Mouse (Mus musculus): Measurements from ENCODE around the gene Nol12. TPM values are rescaled to one million over a fixed set of nuclear protein-coding genes. Genes with fewer than 3 reads are reported as not detected.
A peak's percentile ranks its signal among the peaks of the same experiment; 100 is the strongest.

Gene Nol12
- total RNA-seq (2021), result 10 to 100 TPM; 35.3 to 39.9 TPM
- long read RNA-seq, experiment 1, transcript Nol12-203 (6 exons, 3,721 nt), result major isoform, 16 of 26 reads
- long read RNA-seq, experiment 1, partial matches to known transcripts, result 2 of 26 reads
- long read RNA-seq, experiment 1, other reads (novel, unspliced or antisense), result 8 of 26 reads
- long read RNA-seq, experiment 2, transcript Nol12-203 (6 exons, 3,721 nt), result major isoform, 21 of 30 reads
- long read RNA-seq, experiment 2, partial matches to known transcripts, result 2 of 30 reads
- long read RNA-seq, experiment 2, other reads (novel, unspliced or antisense), result 6 of 30 reads

- intact Hi-C loops (cut with DNase I), result no loop called here
- peak; percentile 91 to 92 for DNase-seq (ENCODE audit: low spot score in 2 of 2)
Observed at GRCm38 (mm10) chr15:78934784-78935320, at the start of gene Nol12. Gene Nol12, plus strand, starts transcription at chr15:78934933.

DNA sequence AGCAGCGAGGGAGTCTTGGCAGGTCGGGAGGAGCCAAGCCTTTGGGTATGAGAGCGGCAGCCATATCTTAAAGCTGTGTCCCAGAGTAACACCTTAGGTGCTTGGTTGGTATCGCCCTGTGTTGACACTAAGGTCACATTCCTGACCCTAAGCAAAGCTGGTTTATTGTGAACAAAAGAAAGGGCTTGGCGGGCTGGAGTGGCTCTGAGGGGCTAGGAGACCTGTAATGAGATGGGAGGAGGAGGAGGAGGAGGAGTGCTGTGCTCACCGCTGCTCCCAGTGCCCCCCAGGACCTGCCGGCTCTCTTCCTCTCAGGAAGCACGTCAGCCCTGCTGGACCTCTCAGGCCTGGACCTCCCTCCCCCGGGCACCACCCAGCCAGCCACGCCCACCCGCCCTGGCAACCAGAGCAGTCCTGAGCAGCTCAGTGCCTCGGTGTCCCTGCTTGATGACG, 45.3 kb upstream of the Nol12 start:
- DNase-seq (ENCODE audit: low spot score in 2 of 2), result no peak
- intact Hi-C loops (cut with DNase I), result no loop called here

- no peak for DNase-seq (ENCODE audit: low spot score in 2 of 2)
- intact Hi-C loops (cut with DNase I), result no loop called here
Observed at GRCm38 (mm10) chr15:78892440-78892839, 42.3 kb upstream of the Nol12 start.

- no peak for DNase-seq (ENCODE audit: low spot score in 2 of 2)
- intact Hi-C loops (cut with DNase I), result no loop called here
Observed at GRCm38 (mm10) chr15:78894726-78895125, 40.0 kb upstream of the Nol12 start.

GRCm38 (mm10) chr15:78895741-78896140, 39.0 kb upstream of the Nol12 start:
- intact Hi-C loops (cut with DNase I), result no loop called here
- no peak for DNase-seq (ENCODE audit: low spot score in 2 of 2)

GRCm38 (mm10) chr15:78896149-78896548, 38.6 kb upstream of the Nol12 start:
- intact Hi-C loops (cut with DNase I), result no loop called here
- no peak for DNase-seq (ENCODE audit: low spot score in 2 of 2)

DNA sequence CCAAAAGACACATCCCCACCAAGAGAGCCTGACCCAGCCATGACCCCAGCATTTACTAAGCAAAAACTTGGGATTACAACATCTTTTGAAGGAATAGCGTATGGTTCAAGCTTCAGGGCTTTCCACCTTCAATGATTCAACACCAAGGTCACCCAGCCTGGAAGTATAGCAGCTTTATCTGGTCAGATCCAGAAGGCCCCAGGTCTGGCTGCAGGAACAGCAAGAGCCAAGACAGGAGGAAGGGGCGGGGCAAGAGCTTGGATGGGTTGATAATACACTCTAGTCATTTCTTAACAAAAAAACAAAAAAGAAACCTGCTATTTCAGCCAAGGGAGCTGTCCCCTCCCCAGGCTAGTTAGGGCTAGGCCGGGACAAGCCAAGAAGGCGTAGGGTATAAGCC, 37.2 kb upstream of the Nol12 start:
- DNase-seq (ENCODE audit: low spot score in 2 of 2), result no peak
- intact Hi-C loops (cut with DNase I), result no loop called here

GRCm38 (mm10) chr15:78898507-78899001, 36.2 kb upstream of the Nol12 start:
- intact Hi-C loops (cut with DNase I), result no loop called here
- no peak for DNase-seq (ENCODE audit: low spot score in 2 of 2)

GRCm38 (mm10) chr15:78899409-78899739, 35.4 kb upstream of the Nol12 start, which contains the start of gene Gm49510:
Gene Gm49510, plus strand, starts transcription at chr15:78899667.
- intact Hi-C loops (cut with DNase I), result no loop called here

DNA sequence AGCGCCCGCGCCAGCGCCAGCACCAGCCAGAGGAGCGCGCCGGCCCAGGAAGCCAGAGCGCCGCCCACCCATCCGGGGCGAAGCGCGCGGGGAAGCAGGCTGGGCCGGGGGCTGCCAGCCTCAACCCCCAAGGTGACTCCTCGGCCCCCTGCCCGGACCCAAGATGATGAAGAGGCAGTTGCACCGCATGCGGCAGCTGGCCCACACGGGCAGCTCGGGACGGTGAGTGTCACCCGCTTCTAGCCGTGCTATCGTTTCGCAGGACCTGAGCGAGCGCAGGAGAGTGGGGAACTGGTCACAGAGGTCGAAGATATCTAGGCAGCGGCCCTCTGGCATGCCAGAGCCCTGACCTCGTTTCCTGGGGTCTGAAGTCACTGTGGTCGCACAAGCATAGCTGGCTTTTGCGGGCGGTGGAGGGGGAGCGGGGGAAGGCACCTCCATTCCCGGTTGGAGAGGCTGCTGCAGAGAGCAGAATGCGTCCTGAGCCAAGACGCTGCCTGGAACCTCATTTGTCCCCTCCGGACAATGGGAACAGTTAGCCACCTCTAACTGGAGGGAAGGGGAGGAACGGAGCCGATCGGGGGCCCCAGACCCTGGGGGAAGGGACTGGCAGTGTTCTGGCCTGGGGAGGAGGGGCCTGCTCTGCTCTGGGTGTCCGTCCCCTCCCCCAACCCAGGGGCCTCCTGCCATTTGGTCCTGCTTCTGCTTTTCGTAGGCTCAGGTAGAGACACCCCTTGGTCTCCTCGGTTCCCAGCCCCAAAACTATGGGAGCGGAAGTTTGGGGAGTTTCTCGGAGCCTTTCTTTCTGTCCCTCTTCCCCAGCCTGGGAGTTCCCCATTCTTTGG, 34.8 kb upstream of the Nol12 start, which contains the start of gene Sh3bp1:
Gene Sh3bp1, plus strand, starts transcription at position 29 of the 845 bp plus-strand sequence.
- DNase-seq (ENCODE audit: low spot score in 2 of 2), result peak in 1 of 2 experiments; percentile 60
- intact Hi-C loops (cut with DNase I), result no loop called here

More at GRCm38 (mm10) chr15:78899409-78899739, 35.4 kb upstream of the Nol12 start, which contains the start of gene Gm49510:
- no peak for DNase-seq (ENCODE audit: low spot score in 2 of 2)

DNA sequence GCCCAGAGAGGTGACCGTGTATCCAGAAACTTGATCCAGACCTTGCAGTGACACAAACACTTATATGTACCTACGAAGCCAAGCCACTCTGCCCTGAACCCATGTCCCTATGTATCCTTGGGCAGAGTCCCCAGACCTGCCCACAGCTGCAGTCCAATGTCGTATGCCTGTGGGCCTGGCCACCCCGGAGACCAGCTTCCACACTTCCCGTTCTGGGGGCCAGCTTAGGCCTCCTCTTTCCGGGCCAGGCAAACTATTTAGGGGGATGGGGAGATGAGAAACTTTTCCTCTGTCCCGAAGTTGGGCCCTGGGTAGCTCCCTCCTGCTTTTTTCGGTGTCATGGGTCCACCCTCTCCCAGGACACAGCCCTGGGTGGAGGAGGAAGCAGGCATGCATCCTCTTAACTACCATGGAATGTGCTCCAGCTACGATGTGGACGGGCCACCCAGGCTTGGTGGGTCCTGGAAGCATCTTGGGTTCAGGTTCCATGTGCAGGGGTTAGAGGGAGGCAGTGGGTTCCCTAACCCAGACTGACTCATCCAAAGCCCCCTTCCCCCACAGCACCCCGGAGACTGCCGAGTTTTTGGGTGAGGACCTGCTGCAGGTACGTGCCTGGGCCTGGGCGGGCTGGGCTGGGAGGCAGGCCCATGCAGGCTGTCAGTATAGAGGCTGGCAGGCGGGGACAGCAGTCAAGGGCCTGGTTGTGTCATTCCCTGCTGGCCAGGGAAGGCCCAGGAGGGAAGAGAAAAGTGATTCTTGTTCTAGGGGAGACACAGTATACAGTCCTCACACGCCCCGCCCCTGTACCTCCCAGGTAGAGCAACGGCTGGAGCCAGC, 33.9 kb upstream of the Nol12 start:
- intact Hi-C loops (cut with DNase I), result no loop called here
- DNase-seq (ENCODE audit: low spot score in 2 of 2), result no peak

DNA sequence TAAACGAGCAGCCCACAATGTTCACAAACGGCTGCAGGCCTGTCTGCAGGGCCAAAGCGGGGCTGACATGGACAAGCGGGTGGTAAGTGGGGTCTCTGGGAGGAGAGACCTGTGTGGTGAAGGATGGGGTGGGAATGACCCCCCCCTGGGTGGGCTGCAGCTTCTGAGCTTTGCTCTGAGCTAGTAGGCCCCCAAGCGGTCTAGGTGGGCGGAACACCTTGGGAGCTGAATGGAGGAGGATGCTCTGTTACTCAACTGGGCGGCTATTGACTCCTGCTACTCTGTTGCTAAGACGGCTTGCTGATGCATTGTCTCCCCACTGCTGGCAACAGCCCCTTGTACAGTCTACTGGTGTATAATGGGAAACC, 33.3 kb upstream of the Nol12 start:
- no peak for DNase-seq (ENCODE audit: low spot score in 2 of 2)
- intact Hi-C loops (cut with DNase I), result no loop called here

GRCm38 (mm10) chr15:78903243-78903642, 31.5 kb upstream of the Nol12 start:
- peak; percentile 84 to 86 for DNase-seq (ENCODE audit: low spot score in 2 of 2)
- intact Hi-C loops (cut with DNase I), result no loop called here

GRCm38 (mm10) chr15:78908399-78908798, 26.3 kb upstream of the Nol12 start:
- intact Hi-C loops (cut with DNase I), result no loop called here
- DNase-seq (ENCODE audit: low spot score in 2 of 2), result no peak

GRCm38 (mm10) chr15:78908982-78909381, 25.8 kb upstream of the Nol12 start:
- no peak for DNase-seq (ENCODE audit: low spot score in 2 of 2)

DNA sequence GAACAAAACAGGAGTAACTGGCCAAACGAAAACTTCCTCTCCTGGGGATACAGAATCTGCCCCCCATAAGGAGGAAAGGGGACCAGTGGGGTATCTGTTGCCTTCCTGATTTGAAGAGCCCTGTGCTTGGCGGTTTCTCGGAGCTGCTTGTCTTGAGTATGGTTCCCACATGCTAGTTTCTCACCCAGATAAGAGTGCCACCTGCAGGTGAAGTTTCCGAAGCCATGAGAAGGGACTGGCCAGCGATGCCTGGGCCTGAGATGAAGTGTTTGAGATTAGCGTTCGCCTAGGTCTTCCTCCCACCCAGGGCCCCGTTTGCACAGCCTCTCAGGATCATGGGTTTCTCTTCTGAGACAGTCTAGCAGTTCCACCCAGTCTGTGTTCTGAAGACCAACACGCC, 22.7 kb upstream of the Nol12 start:
- DNase-seq (ENCODE audit: low spot score in 2 of 2), result peak in 1 of 2 experiments; percentile 60
- intact Hi-C loops (cut with DNase I), result no loop called here

More at GRCm38 (mm10) chr15:78908982-78909381, 25.8 kb upstream of the Nol12 start:
- intact Hi-C loops (cut with DNase I), result no loop called here

GRCm38 (mm10) chr15:78913632-78914090, 21.1 kb upstream of the Nol12 start, which contains the start of gene Pdxp:
Gene Pdxp, plus strand, starts transcription at chr15:78913919.
- peak; percentile 98 to 99 for DNase-seq (ENCODE audit: low spot score in 2 of 2)
- intact Hi-C loops (cut with DNase I), result loop anchor here (2.0 kb wide), 1 partner anchor 29 kb away; no protein-coding TSS in a partner anchor

DNA sequence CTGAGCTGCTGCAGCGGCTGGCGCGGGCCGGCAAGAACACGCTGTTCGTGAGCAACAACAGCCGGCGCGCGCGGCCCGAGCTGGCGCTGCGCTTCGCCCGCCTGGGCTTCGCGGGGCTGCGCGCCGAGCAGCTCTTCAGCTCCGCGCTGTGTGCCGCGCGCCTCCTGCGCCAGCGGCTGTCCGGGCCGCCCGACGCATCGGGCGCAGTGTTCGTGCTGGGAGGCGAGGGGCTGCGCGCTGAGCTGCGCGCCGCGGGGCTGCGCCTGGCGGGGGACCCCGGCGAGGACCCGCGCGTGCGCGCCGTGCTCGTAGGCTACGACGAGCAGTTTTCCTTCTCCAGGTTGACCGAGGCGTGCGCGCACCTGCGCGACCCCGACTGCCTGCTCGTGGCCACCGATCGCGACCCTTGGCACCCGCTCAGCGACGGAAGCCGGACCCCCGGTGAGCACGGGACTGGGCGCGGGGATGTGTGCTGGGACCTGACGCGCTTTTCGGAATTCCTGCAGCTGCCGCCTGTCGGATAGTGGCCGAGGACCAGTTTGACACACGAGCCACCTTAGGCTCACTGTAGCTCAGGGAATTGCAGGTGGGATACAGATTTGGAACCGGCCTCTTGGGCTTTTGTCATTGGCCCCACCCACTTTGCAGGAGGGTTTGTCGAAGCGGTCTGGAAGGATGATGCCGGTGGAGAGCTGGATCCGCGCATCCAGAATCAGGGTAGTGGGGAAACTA, 20.5 kb upstream of the Nol12 start:
- peak; percentile 52 to 64 for DNase-seq (ENCODE audit: low spot score in 2 of 2)
- intact Hi-C loops (cut with DNase I), result loop anchor here (2.0 kb wide), 1 partner anchor 29 kb away; no protein-coding TSS in a partner anchor
